Mouse (Mus musculus) CH12.LX (cell line): ENCODE measurements at regions not wholly inside any gene's neighbourhood (a gene's known extent, or its start where the extent isn't known, plus 50 kb on each side); places are given as distances from the start of the nearest gene placed in this dataset.

Source experiments
- DNase-seq: peaks from one replicate; pipeline ENCODE4 v3.0.0-alpha.2; 2013; ENCODE audit errors: extremely low read depth
- H3K27ac ChIP-seq: 2 replicates; pipeline ENCODE4 v1.5.1; 2012; ENCODE audit warnings: low read depth, mild to moderate bottlenecking, control low read depth, moderate library complexity; ENCODE audit not compliant: insufficient read depth
- H3K27me3 ChIP-seq: replicated peaks from 2 replicates; pipeline ENCODE3; 2012; ENCODE audit warnings: inconsistent platforms
- H3K36me3 ChIP-seq, 2 experiments: replicated peaks in 1 of 2; 2 replicates each; pipeline versions ENCODE3 to v1.6.1; 2012; ENCODE audit warnings: inconsistent platforms in 1 of 2, low read length in 1 of 2, mild to moderate bottlenecking in 1 of 2, mixed read lengths in 1 of 2, moderate library complexity in 1 of 2; ENCODE audit not compliant: control insufficient read depth in 1 of 2, insufficient read depth in 1 of 2
- H3K4me1 ChIP-seq, 2 experiments: 2 replicates each; pipeline ENCODE4 v1.6.1; 2012; ENCODE audit warnings: inconsistent platforms in 1 of 2, moderate library complexity in 1 of 2; ENCODE audit not compliant: insufficient read depth in 2 of 2, control insufficient read depth in 1 of 2
- H3K4me2 ChIP-seq: 2 replicates; pipeline ENCODE4 v1.6.1; 2012; ENCODE audit warnings: low read depth, mild to moderate bottlenecking, control low read depth; ENCODE audit not compliant: poor library complexity, insufficient read depth, severe bottlenecking
- H3K4me3 ChIP-seq, 3 experiments: fragments of 150-350 bp in 1 of 3; sonication (generic) in 1 of 3; replicated peaks in 1 of 3; 2 replicates each; pipeline versions ENCODE3 to v1.5.1; 2011 to 2012; ENCODE audit warnings: low read depth in 2 of 3, low read length in 2 of 3, mild to moderate bottlenecking in 2 of 3, moderate library complexity in 2 of 3, control low read depth in 1 of 3, improper control_type of control experiment in 1 of 3, inconsistent platforms in 1 of 3, mixed read lengths in 1 of 3; ENCODE audit not compliant: poor library complexity in 1 of 3
- H3K79me2 ChIP-seq: replicated peaks from 2 replicates; pipeline ENCODE4 v1.6.1; 2012; ENCODE audit warnings: mild to moderate bottlenecking, moderate library complexity; ENCODE audit not compliant: control insufficient read depth, poor library complexity, insufficient read depth, severe bottlenecking; ENCODE audit errors: extremely low read depth
- H3K9ac ChIP-seq: 2 replicates; pipeline ENCODE4 v1.6.1; 2012; ENCODE audit warnings: low read depth, mild to moderate bottlenecking, control low read depth, moderate library complexity; ENCODE audit not compliant: insufficient read depth
- H3K9me3 ChIP-seq: replicated peaks from 2 replicates; pipeline ENCODE3; 2012; ENCODE audit warnings: low read length, inconsistent platforms, mixed read lengths
- CHD1 ChIP-seq: IDR thresholded peaks from 2 replicates; pipeline ENCODE4 v1.6.1; 2012; ENCODE audit warnings: low read depth, low read length, improper control_type of control experiment, inconsistent platforms
- CHD2 ChIP-seq: IDR thresholded peaks from 2 replicates; pipeline ENCODE4 v1.6.1; 2011; ENCODE audit warnings: low read length, improper control_type of control experiment
- CTCF ChIP-seq, 2 experiments: IDR thresholded peaks in 1 of 2; conservative IDR thresholded peaks in 1 of 2; 2 replicates each; pipeline ENCODE4 v1.5.1; 2011 to 2012; ENCODE audit warnings: low read depth in 2 of 2, low read length in 2 of 2, improper control_type of control experiment in 1 of 2, inconsistent platforms in 1 of 2, mild to moderate bottlenecking in 1 of 2, moderate library complexity in 1 of 2
- ELF1 ChIP-seq: IDR thresholded peaks from 2 replicates; pipeline ENCODE4 v1.6.1; 2014; ENCODE audit warnings: low read depth, mild to moderate bottlenecking, inconsistent platforms, low read length, improper control_type of control experiment
- GABPA ChIP-seq: IDR thresholded peaks from 2 replicates; pipeline ENCODE4 v1.6.1; 2012; ENCODE audit warnings: low read depth, low read length, improper control_type of control experiment, inconsistent platforms; ENCODE audit not compliant: insufficient replicate concordance
- KAT2A ChIP-seq: IDR thresholded peaks from 2 replicates; pipeline ENCODE4 v1.6.1; 2012; ENCODE audit warnings: low read length, improper control_type of control experiment, inconsistent platforms; ENCODE audit not compliant: insufficient replicate concordance
- MAX ChIP-seq: IDR thresholded peaks from 2 replicates; pipeline ENCODE4 v1.6.1; 2011; ENCODE audit warnings: low read length, improper control_type of control experiment
- MXI1 ChIP-seq: IDR thresholded peaks from 2 replicates; pipeline ENCODE4 v1.6.1; 2011; ENCODE audit warnings: mild to moderate bottlenecking, low read depth, low read length, improper control_type of control experiment
- NRF1 ChIP-seq: IDR thresholded peaks from 2 replicates; pipeline ENCODE4 v1.6.1; 2014; ENCODE audit warnings: low read depth, mild to moderate bottlenecking, inconsistent platforms, low read length, improper control_type of control experiment, moderate library complexity
- POLR2AphosphoS2 ChIP-seq: IDR thresholded peaks from 2 replicates; pipeline ENCODE4 v1.6.1; 2011; ENCODE audit warnings: low read depth, low read length, improper control_type of control experiment
- SIN3A ChIP-seq: IDR thresholded peaks from 2 replicates; pipeline ENCODE4 v1.6.1; 2012; ENCODE audit warnings: low read length, improper control_type of control experiment, inconsistent platforms
- SMC3 ChIP-seq: IDR thresholded peaks from 2 replicates; pipeline ENCODE4 v1.6.1; 2011; ENCODE audit warnings: low read depth, low read length, improper control_type of control experiment
- UBTF ChIP-seq: IDR thresholded peaks from 2 replicates; pipeline ENCODE4 v1.6.1; 2012; ENCODE audit warnings: low read depth, mild to moderate bottlenecking, inconsistent platforms, low read length, improper control_type of control experiment, moderate library complexity
- ZC3H11A ChIP-seq: IDR thresholded peaks from 2 replicates; pipeline ENCODE4 v1.6.1; 2012; ENCODE audit warnings: low read depth, mild to moderate bottlenecking, inconsistent platforms, low read length, improper control_type of control experiment
- ZKSCAN1 ChIP-seq: IDR thresholded peaks from 2 replicates; pipeline ENCODE4 v1.6.1; 2012; ENCODE audit warnings: low read depth, inconsistent platforms, low read length, improper control_type of control experiment, borderline replicate concordance
- ZMIZ1 ChIP-seq: IDR thresholded peaks from 2 replicates; pipeline ENCODE4 v1.6.1; 2012; ENCODE audit warnings: low read depth, mild to moderate bottlenecking, inconsistent platforms, low read length, improper control_type of control experiment
- dilution Hi-C: fragments of 300-500 bp; cut with MboI; formaldehyde crosslinking; loops from 2 replicates; pipeline ENCODE4 v1.14.3; 2020; ENCODE audit warnings: low sequenced_read_pairs; ENCODE audit not compliant: extremely low pct_unique_long_range_greater_than_20kb, extremely low pct_ligation_motif_present
- in situ Hi-C: fragments of 300-500 bp; cut with MboI; formaldehyde crosslinking; loops from 3 replicates; pipeline ENCODE4 v1.14.3; 2019; ENCODE audit warnings: low sequenced_read_pairs, low pct_ligation_motif_present, low pct_unique_long_range_greater_than_20kb, mixed read lengths

GRCm38 (mm10) chr14:114790946-114791830 lies 300.8 kb upstream of the Gpc5 start (continued):
- TF ChIP-seq POLR2AphosphoS2 = no peak

- no peaks in the 10 kb centered on the region for H3K79me2 ChIP-seq
- no peaks in the 10 kb centered on the region for H3K4me1 ChIP-seq
- H3K9me3 ChIP-seq = no peaks in the 10 kb centered on the region
- TF ChIP-seq KAT2A (no peak), SMC3 (no peak), NRF1 (no peak), ZKSCAN1 (no peak), MAX (no peak), ZMIZ1 (no peak), MXI1 (no peak), UBTF (no peak), ELF1 (no peak), CHD1 (no peak), ZC3H11A (no peak), SIN3A (no peak), GABPA (no peak)
- H3K4me3 ChIP-seq = no peak overlapping the region
- dilution Hi-C loops = no loop called here
- no peak for DNase-seq
- in situ Hi-C loops = no loop called here
- H3K27me3 ChIP-seq = no peaks in the 10 kb centered on the region
- no peak overlapping the region for H3K27ac ChIP-seq
- H3K9ac ChIP-seq = no peak overlapping the region
- no peaks in the 10 kb centered on the region for H3K36me3 ChIP-seq
- no peak overlapping the region for H3K4me2 ChIP-seq
Observed at GRCm38 (mm10) chr14:114791831-114792224, 300.2 kb upstream of the Gpc5 start.

GRCm38 (mm10) chr14:114804643-114805042 lies 287.4 kb upstream of the Gpc5 start:
- peaks cover 2% of the 10 kb centered on the region for H3K9me3 ChIP-seq
- DNase-seq = no peak
- no peak overlapping the region for H3K4me2 ChIP-seq
- dilution Hi-C loops (no loop called here), in situ Hi-C loops (no loop called here)
- no peak overlapping the region for H3K9ac ChIP-seq
- H3K79me2 ChIP-seq = no peaks in the 10 kb centered on the region
- TF ChIP-seq CHD2 (no peak), CTCF (conservative IDR thresholded peaks at IDR 0.05 in 1 of 2, IDR thresholded peaks at IDR 0.05 in 1 of 2; ENCODE audit: low read depth in 2 of 2, low read length in 2 of 2) (no peak)
- H3K36me3 ChIP-seq = no peaks in the 10 kb centered on the region
- no peaks in the 10 kb centered on the region for H3K27me3 ChIP-seq
- no peak overlapping the region for H3K4me3 ChIP-seq
- H3K27ac ChIP-seq = no peak overlapping the region
- H3K4me1 ChIP-seq = no peaks in the 10 kb centered on the region
